Mouse (Mus musculus) forebrain, embryonic 14.5 days (tissue): ENCODE measurements around the gene Ucp2. TPM values are rescaled to one million over a fixed set of nuclear protein-coding genes. Genes with fewer than 3 reads are reported as not detected.
A peak's percentile ranks its signal among the peaks of the same experiment; 100 is the strongest.

Experiments
- ATAC-seq: fragments of 200-750 bp; cut with Nextera tagmentation; 2 replicates; pipeline ENCODE4 v1.8.0; 2017; ENCODE audit warnings: mild to moderate bottlenecking, moderate library complexity
- DNase-seq: peaks from one replicate; pipeline ENCODE4 v3.0.0-alpha.2; 2015; ENCODE audit warnings: low spot score
- H3K27ac ChIP-seq: fragments of 300-500 bp; sonication (generic); 2 replicates; pipeline ENCODE4 v1.5.1; 2014; ENCODE audit warnings: low read depth, mild to moderate bottlenecking, control low read depth, low read length, moderate library complexity
- H3K27me3 ChIP-seq: fragments of 300-500 bp; sonication (generic); replicated peaks from 2 replicates; pipeline ENCODE4 v1.6.1; 2014; ENCODE audit warnings: low read length, control low read depth, mixed read lengths; ENCODE audit not compliant: control insufficient read depth, insufficient read depth
- H3K36me3 ChIP-seq: fragments of 300-500 bp; sonication (generic); 2 replicates; pipeline ENCODE4 v1.6.1; 2014; ENCODE audit warnings: low read length, control low read depth; ENCODE audit not compliant: control insufficient read depth, insufficient read depth
- H3K4me1 ChIP-seq: fragments of 300-500 bp; sonication (generic); 2 replicates; pipeline ENCODE4 v1.6.1; 2014; ENCODE audit warnings: antibody characterized with exemption, low read length, control low read depth; ENCODE audit not compliant: control insufficient read depth, insufficient read depth
- H3K4me2 ChIP-seq: fragments of 300-500 bp; sonication (generic); 2 replicates; pipeline ENCODE4 v1.6.1; 2014; ENCODE audit warnings: mild to moderate bottlenecking, control low read depth, low read length
- H3K4me3 ChIP-seq: fragments of 300-500 bp; sonication (generic); 2 replicates; pipeline ENCODE4 v1.5.1; 2014; ENCODE audit warnings: low read depth, low read length, control low read depth
- H3K9ac ChIP-seq: fragments of 300-500 bp; sonication (generic); 2 replicates; pipeline ENCODE4 v1.6.1; 2014; ENCODE audit warnings: mild to moderate bottlenecking, low read length, control low read depth, moderate library complexity
- H3K9me3 ChIP-seq: fragments of 300-500 bp; sonication (generic); replicated peaks from 2 replicates; pipeline ENCODE4 v1.6.1; 2016; ENCODE audit warnings: low read length, control low read depth, mixed read lengths; ENCODE audit not compliant: control insufficient read depth
- WGBS: fragments of 180-500 bp; shearing (Covaris S2); extraction: QIAGEN DNeasy Blood & Tissue Kit; methylation state at CpG from one replicate; pipeline ENCODE4 v1.1.7; 2014; 5-methylcytosine and 5-hydroxymethylcytosine counted together
- polyA plus RNA-seq: library from polyadenylated mRNA; unstranded; fragments of >200 nt; fragmentation: Nextera tagmentation; extraction: Ambion mirVana; gene quantifications from 2 replicates; pipeline ENCODE4 v1.2.1, GENCODE M21; 2014

Gene Ucp2
- polyA plus RNA-seq, 1 experiment from 2014 or later = 42.5 TPM

DNA sequence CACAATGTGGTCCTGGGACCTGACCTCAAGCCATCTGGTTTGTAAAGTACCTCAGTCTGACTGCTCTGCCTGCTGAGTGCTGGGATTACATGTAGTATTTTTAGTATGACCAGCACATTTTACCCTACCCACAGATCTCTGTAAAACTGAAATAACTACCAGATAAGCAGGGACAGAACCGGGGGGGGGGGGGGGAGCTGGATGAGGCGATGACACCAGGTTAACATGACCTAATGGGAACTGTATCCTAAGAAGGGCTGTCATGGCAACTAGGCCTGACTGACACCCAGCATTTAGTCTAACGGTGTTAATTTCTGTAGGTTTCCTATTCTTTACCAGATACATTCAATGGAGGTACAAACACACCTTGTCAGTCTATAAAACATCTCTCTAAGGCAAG lies 56.7 kb downstream of the Ucp2 start:
- Histone ChIP-seq H3K36me3 (peaks cover 8% of the 10 kb centered on the region; the same call in 1 of the 2 replicates), H3K9me3 (no peaks in the 10 kb centered on the region), H3K4me1 (no peaks in the 10 kb centered on the region), H3K27me3 (no peaks in the 10 kb centered on the region), H3K4me2 (no peak overlapping the region), H3K27ac (no peak overlapping the region), H3K4me3 (no peak overlapping the region), H3K9ac (no peak overlapping the region)
- DNase-seq (no peak), ATAC-seq (no peak)
- 94% methylated on average over 3 of the region's 3 CpGs for WGBS

DNA sequence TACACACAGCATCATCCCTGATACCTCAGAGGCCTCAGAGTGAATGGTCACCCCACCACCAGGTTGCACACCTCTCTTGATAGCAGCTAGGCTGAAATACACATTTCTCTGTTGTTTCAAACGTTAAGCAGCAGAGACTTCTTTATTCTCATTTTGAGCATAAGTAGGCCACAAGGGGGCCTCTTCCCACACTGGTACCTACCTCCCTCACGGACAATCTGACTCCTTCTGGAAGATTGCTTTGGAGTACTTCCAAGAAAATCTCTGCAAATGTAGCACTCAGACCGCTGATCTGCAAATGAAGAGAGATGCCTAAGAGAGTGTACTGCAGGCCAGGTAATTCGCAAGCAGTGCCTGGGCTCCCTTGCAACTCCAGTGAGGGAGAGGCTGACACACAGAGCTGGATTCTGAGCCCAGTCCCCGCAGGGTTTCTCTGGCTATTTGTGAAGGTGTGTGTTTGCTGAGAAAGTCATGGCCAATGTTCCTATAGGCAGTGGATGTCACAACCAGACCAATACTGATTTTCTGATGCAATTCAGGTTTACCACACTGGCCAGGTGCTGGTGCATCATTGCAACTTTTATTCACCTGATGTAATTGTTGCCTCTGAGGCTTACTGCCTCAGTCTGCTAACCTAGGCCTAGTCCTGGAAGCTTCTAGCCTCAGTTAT lies 57.3 kb downstream of the Ucp2 start:
- ATAC-seq = peak; percentile 24; the same call in 1 of the 2 replicates
- H3K4me1 ChIP-seq = peaks cover under 1% of the 10 kb centered on the region; the same call in 1 of the 2 replicates
- H3K36me3 ChIP-seq = peaks cover 8% of the 10 kb centered on the region; the same call in 1 of the 2 replicates
- H3K4me2 ChIP-seq = no peak overlapping the region
- no peak overlapping the region for H3K27ac ChIP-seq
- H3K4me3 ChIP-seq = no peak overlapping the region
- H3K9ac ChIP-seq = no peak overlapping the region
- 46% methylated on average over 5 of the region's 5 CpGs for WGBS
- no peaks in the 10 kb centered on the region for H3K27me3 ChIP-seq
- DNase-seq = peak; percentile 64
- no peaks in the 10 kb centered on the region for H3K9me3 ChIP-seq

Other genes starting within 250 kb of the Ucp2 start
- 1.5 and 2.8 TPM in 2 replicates for gene P4ha3, start 207.8 kb upstream of the Ucp2 start, polyA plus RNA-seq
- 25.7 and 31.7 TPM in 2 replicates for gene C2cd3, start 121.1 kb upstream of the Ucp2 start, polyA plus RNA-seq
- 120 and 138 TPM in 2 replicates for gene Ppme1, start 121.0 kb upstream of the Ucp2 start, polyA plus RNA-seq
- not detected in 2 replicates for gene Ucp3, start 20.3 kb upstream of the Ucp2 start, polyA plus RNA-seq
- 4.6 and 5.0 TPM in 2 replicates for gene Dnajb13, start 21.6 kb downstream of the Ucp2 start, polyA plus RNA-seq
- 13.7 and 19.0 TPM in 2 replicates for gene Coa4, start 43.7 kb downstream of the Ucp2 start, polyA plus RNA-seq
- gene Rab6a, start 114.1 kb downstream of the Ucp2 start, polyA plus RNA-seq = 188 and 208 TPM in 2 replicates
- 82.8 and 85.1 TPM in 2 replicates for gene Mrpl48, start 115.0 kb downstream of the Ucp2 start, polyA plus RNA-seq
- 5.7 and 8.0 TPM in 2 replicates for gene Plekhb1, start 169.1 kb downstream of the Ucp2 start, polyA plus RNA-seq
- gene Fam168a, start 213.3 kb downstream of the Ucp2 start, polyA plus RNA-seq = 86.6 and 103 TPM in 2 replicates